22 mouse cellular contexts compared by ENCODE assay signal in genomic region chr17:57182871-57183270, GRCm38 (mm10). TPM values are rescaled to one million over a fixed set of nuclear protein-coding genes. Genes with fewer than 3 reads are reported as not detected.
"Had no signal": no experiment of that assay in that cellular context is flagged by ENCODE, and none has a peak within 500 bp of the region (broad histone marks: within the 10 kb centered on the region; RNA-seq: fewer than 3 reads in every experiment).

No protein-coding gene starts in this region.

- ATAC-seq: liver, embryonic 12.5 days; midbrain, embryonic 15.5 days had no signal

- DNase-seq: kidney, adult 8-10 months; kidney, postnatal 10 days; kidney, postnatal 4 days; liver; lung, adult 18-20 months; lung, postnatal 10 days; lung, postnatal 36 days; right cerebral cortex, postnatal 25 days; spleen, adult 18-20 months; thymus, postnatal 36 days had no signal

RNA-seq across cellular contexts. Expression of gene Tnfsf14, which starts 11.1 kb away (rescaled TPM):
- total RNA-seq: layer of hippocampus, adult 18-20 months; layer of hippocampus, postnatal 14 days; left cerebral cortex, adult 8-10 months; left cerebral cortex, postnatal 14 days had no signal
- polyA plus RNA-seq: midbrain, embryonic 15.5 days; neural tube, embryonic 15.5 days had no signal

RNA-seq across cellular contexts. Expression of gene Cd70, which starts 33.3 kb away (rescaled TPM):
- total RNA-seq: left cerebral cortex, postnatal 14 days had no signal
- polyA plus RNA-seq: limb, embryonic 10.5 days; limb, embryonic 13.5 days; liver, embryonic 12.5 days; liver, embryonic 15.5 days; lung, embryonic 15.5 days; neural tube, embryonic 12.5 days had no signal
